Mouse (Mus musculus): ENCODE results near the gene Tubb4a.

GRCm38 (mm10) chr17:57123192-57124118, 35.9 kb upstream of the Tubb4a start:
- TF ChIP-seq POLR2A (IDR thresholded peaks at IDR 0.05; ENCODE audit: control insufficient read depth, low read depth, low read length) (no peak), CTCF (IDR thresholded peaks at IDR 0.05; ENCODE audit: control insufficient read depth, insufficient read depth, insufficient replicate concordance, low read depth, low read length) (no peak)

Data from testis, adult 2 months (tissue).